Mouse (Mus musculus) stomach, embryonic 15.5 days (tissue): ENCODE measurements around the gene Olfr971. TPM values are rescaled to one million over a fixed set of nuclear protein-coding genes. Genes with fewer than 3 reads are reported as not detected.
"Not testable (repeated sequence)": the region's sequence is repeated elsewhere in the genome, so short reads cannot be mapped to it uniquely, and the experiment has no call there.

Source experiments
- ATAC-seq: fragments of 200-750 bp; cut with Nextera tagmentation; 2 replicates; pipeline ENCODE4 v1.8.0; 2017; ENCODE audit warnings: low read depth, moderate number of reproducible peaks, moderate TSS enrichment; ENCODE audit not compliant: insufficient read depth, low FRiP score
- H3K27ac ChIP-seq: fragments of 300-500 bp; sonication (generic); 2 replicates; pipeline ENCODE4 v1.5.1; 2015; ENCODE audit warnings: mild to moderate bottlenecking, inconsistent platforms
- H3K27me3 ChIP-seq: fragments of 300-500 bp; sonication (generic); replicated peaks from 2 replicates; pipeline ENCODE4 v1.6.1; 2015; ENCODE audit warnings: inconsistent platforms
- H3K36me3 ChIP-seq: fragments of 300-500 bp; sonication (generic); 2 replicates; pipeline ENCODE4 v1.6.1; 2015; ENCODE audit warnings: inconsistent platforms
- H3K4me1 ChIP-seq: fragments of 300-500 bp; sonication (generic); 2 replicates; pipeline ENCODE4 v1.6.1; 2015; ENCODE audit warnings: inconsistent platforms
- H3K4me2 ChIP-seq: fragments of 300-500 bp; sonication (generic); 2 replicates; pipeline ENCODE4 v1.6.1; 2015; ENCODE audit warnings: mild to moderate bottlenecking, inconsistent platforms
- H3K4me3 ChIP-seq: fragments of 300-500 bp; sonication (generic); replicated peaks from 2 replicates; pipeline ENCODE4 v1.5.1; 2015; ENCODE audit warnings: inconsistent platforms
- H3K9ac ChIP-seq: fragments of 300-500 bp; sonication (generic); 2 replicates; pipeline ENCODE4 v1.6.1; 2015; ENCODE audit warnings: inconsistent platforms
- H3K9me3 ChIP-seq: fragments of 300-500 bp; sonication (generic); 2 replicates; pipeline ENCODE4 v1.6.1; 2016; ENCODE audit warnings: inconsistent platforms
- WGBS: fragments of 180-500 bp; shearing (Covaris S2); methylation state at CpG from one replicate; pipeline ENCODE4 v1.1.7; 2015; 5-methylcytosine and 5-hydroxymethylcytosine counted together
- polyA plus RNA-seq: library from polyadenylated mRNA; unstranded; fragments of >200 nt; fragmentation: Nextera tagmentation; extraction: Ambion mirVana; gene quantifications from 2 replicates; pipeline ENCODE4 v1.2.1, GENCODE M21; 2015

The Olfr971 gene
- not detected in 2 replicates for polyA plus RNA-seq

DNA sequence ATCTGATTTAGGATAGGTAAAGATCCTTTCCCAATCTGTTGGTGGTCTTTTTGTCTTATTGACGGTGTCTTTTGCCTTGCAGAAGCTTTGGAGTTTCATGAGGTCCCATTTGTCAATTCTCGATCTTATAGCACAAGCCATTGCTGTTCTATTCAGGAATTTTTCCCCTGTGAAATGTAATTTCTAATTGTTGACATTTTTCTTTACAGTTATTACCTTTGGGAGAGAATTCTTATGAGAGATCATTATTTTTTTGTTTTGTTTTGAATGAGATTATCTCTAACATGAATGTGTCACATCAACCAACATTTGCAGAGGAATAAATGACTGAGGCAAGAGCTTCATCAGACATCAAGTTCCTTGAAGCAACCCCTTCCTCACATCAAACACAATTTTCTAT is at the start of gene Olfr971:
Gene Olfr971 (plus strand): TSS at position 301 of the 400 bp plus-strand sequence.
- not testable (repeated sequence) for H3K4me1 ChIP-seq, H3K27me3 ChIP-seq, H3K4me2 ChIP-seq, H3K4me3 ChIP-seq, H3K27ac ChIP-seq, H3K36me3 ChIP-seq, H3K9me3 ChIP-seq, ATAC-seq, H3K9ac ChIP-seq
- 85% methylated on average over 2 of the region's 2 CpGs for WGBS

DNA sequence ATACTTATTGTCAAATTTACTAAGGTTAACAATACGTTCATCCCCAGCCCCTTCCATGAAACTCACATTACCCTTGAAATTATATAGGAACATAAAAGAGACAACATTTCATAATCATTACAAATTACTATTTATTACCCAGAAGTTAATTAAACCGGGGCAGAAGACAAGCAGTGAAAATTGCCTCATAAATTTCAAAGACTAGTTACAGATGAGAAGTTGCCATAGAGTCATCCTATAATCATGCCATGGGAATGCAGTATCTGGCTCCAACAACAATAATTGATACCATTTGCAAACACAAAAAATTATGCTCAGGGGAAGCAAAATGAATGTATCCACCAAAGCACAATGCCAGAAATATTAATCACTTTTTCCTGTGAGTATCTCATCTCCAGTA is 46.1 kb upstream of the Olfr971 start, which contains the start of gene Olfr969:
Gene Olfr969 (plus strand): TSS at position 388 of the 400 bp plus-strand sequence.
- no peak within 1 kb of the TSS for H3K9ac ChIP-seq
- H3K9me3 ChIP-seq: no peaks in the 10 kb centered on the region
- WGBS: 69% methylated on average over 2 of the region's 2 CpGs
- no peaks in the 10 kb centered on the region for H3K27me3 ChIP-seq
- no peaks in the 10 kb centered on the region for H3K36me3 ChIP-seq
- no peak within 1 kb of the TSS for H3K27ac ChIP-seq
- H3K4me3 ChIP-seq: no peak within 1 kb of the TSS
- H3K4me1 ChIP-seq: no peaks in the 10 kb centered on the region
- no peak for ATAC-seq
- H3K4me2 ChIP-seq: no peak within 1 kb of the TSS

DNA sequence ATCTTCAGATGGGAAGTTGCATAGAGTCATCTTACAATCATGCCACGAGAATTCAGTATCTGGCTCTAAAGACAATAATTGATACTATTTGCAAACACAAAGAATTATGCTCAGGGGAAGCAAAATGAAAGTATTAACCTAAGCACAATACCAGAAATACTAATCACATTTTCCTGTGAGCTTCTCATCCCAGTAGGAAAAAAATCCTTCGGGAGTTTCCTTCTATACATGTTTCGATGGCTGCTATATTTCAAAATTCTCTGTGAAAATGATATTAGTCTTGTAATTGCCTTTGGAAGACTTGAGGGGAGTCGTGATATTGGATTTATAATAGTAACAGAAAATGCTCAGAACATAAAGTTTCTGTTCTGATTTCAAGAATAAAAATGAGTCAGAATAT is 28.1 kb upstream of the Olfr971 start, which contains the start of gene Olfr970:
Gene Olfr970 (plus strand): TSS at position 301 of the 400 bp plus-strand sequence.
- 77% methylated on average over 4 of the region's 4 CpGs for WGBS
- H3K36me3 ChIP-seq: no peaks in the 10 kb centered on the region
- H3K4me1 ChIP-seq: no peaks in the 10 kb centered on the region
- no peaks in the 10 kb centered on the region for H3K27me3 ChIP-seq
- no peak within 1 kb of the TSS for H3K4me3 ChIP-seq
- H3K9me3 ChIP-seq: no peaks in the 10 kb centered on the region
- no peak within 1 kb of the TSS for H3K27ac ChIP-seq
- H3K9ac ChIP-seq: no peak within 1 kb of the TSS
- no peak within 1 kb of the TSS for H3K4me2 ChIP-seq
- ATAC-seq: no peak

DNA sequence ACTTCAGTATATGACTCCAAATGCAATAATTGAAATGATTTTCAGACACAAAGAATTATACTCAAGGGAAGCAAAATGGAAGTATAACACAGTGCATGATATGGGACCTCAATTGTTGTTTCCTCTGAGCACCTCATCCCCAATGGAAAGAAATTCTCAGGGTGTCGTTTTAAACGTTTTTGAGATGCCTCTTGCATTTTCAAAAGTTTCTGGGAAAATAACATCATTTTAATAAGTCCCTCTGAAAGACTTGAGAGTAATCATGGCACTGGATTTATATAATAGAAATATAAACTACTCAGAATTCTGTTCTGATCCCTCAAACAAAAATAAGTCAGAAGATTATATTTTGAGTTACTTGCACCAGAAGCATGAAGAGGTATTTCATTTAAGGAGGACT is 29.4 kb downstream of the Olfr971 start, which contains the start of gene Olfr972:
Gene Olfr972 (plus strand): TSS at position 301 of the 400 bp plus-strand sequence.
- H3K4me1 ChIP-seq: no peaks in the 10 kb centered on the region
- H3K4me2 ChIP-seq: no peak within 1 kb of the TSS
- ATAC-seq: no peak
- no peaks in the 10 kb centered on the region for H3K9me3 ChIP-seq
- WGBS: 67% methylated on average over 2 of the region's 2 CpGs
- no peak within 1 kb of the TSS for H3K27ac ChIP-seq
- H3K9ac ChIP-seq: no peak within 1 kb of the TSS
- no peak within 1 kb of the TSS for H3K4me3 ChIP-seq
- no peaks in the 10 kb centered on the region for H3K27me3 ChIP-seq
- no peaks in the 10 kb centered on the region for H3K36me3 ChIP-seq

DNA sequence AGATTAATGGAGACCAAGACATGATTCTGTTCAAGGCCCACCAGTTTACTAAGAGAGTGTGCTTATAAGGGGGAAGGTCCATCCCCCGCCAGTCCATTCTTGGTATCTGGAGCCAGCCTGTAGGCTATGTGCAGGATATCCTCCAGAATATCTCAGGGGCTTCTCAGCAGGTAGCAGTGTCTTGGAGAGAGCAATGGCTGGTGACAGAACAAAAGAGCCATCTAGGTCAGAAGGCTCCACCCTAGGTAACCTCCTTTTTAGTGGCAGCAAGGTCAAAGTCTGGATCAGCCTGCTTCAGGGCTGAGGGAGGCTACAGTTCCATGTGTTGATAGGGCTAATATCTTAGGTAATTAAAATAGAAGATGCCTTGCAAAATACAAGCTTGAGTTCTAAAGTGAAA is 35.3 kb downstream of the Olfr971 start:
- not testable (repeated sequence) for ATAC-seq, H3K9me3 ChIP-seq, H3K4me3 ChIP-seq, H3K4me2 ChIP-seq, H3K27ac ChIP-seq, H3K4me1 ChIP-seq, H3K36me3 ChIP-seq, H3K9ac ChIP-seq, H3K27me3 ChIP-seq
- 70% methylated on average over 1 of the region's 1 CpGs for WGBS

DNA sequence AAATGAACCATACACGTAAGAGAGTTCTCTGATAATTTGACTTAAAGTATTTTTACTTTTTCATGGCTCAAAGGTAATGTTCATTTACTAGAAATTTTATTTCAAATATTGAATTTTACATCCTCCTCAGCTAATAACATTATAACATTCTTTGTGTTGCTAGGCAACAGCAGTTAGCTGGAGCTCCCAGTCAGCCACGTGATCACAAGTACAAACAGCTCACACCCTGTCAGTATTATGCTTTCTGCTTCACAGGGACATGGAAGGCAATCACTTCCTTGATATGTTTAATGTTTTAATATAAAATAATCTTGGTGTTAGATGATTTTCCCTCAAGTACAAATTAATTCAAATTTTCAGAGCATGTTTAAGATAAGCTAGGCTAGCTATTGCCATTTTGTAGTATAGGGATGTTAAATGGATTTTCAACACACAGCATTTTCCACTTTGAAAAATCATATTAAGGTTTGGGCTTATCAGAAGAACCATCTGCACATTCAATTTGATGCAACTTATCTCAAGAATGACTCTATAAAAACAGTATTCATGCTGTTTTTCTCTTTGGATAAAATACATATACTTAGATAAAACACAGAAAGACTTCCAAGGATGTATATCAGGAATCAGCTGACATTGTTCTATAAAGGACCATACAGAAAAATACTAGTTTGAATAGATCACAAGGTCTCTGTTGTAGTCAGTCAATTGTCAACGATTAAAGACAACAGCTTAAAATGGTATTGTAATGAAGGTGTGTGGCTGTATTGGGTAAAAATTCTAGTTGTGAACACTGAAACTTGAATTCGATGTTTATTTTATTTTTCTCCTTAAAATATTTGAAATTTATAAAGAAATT is 41.1 kb downstream of the Olfr971 start:
- not testable (repeated sequence) for H3K4me1 ChIP-seq, H3K4me3 ChIP-seq, H3K36me3 ChIP-seq, H3K4me2 ChIP-seq, H3K27ac ChIP-seq, H3K27me3 ChIP-seq, H3K9ac ChIP-seq, H3K9me3 ChIP-seq
- WGBS: no CpG with 5 or more reads among the region's 4 CpGs
- ATAC-seq: peak; percentile 68; the same call in 1 of the 2 replicates

Other genes with a start within 250 kb of the Olfr971 start
- 25.7 and 28.1 TPM in 2 replicates for gene AW551984, start 232.5 kb upstream of the Olfr971 start, polyA plus RNA-seq
- not detected in 2 replicates for gene Olfr148, start 226.2 kb upstream of the Olfr971 start, polyA plus RNA-seq
- not detected in 2 replicates for gene Olfr960, start 215.5 kb upstream of the Olfr971 start, polyA plus RNA-seq
- gene Olfr961, start 191.8 kb upstream of the Olfr971 start, polyA plus RNA-seq: not detected in 2 replicates
- not detected in 2 replicates for gene Olfr963, start 169.7 kb upstream of the Olfr971 start, polyA plus RNA-seq
- not detected in 2 replicates for gene Olfr149, start 129.8 kb upstream of the Olfr971 start, polyA plus RNA-seq
- gene Olfr965, start 125.5 kb upstream of the Olfr971 start, polyA plus RNA-seq: not detected in 2 replicates
- not detected in 2 replicates for gene Olfr150, start 105.9 kb upstream of the Olfr971 start, polyA plus RNA-seq
- gene Olfr967, start 90.6 kb upstream of the Olfr971 start, polyA plus RNA-seq: not detected in 2 replicates
- gene Olfr968, start 53.6 kb upstream of the Olfr971 start, polyA plus RNA-seq: not detected in 2 replicates
- gene Olfr969, start 45.9 kb upstream of the Olfr971 start, polyA plus RNA-seq: not detected in 2 replicates
- not detected in 2 replicates for gene Olfr970, start 28.0 kb upstream of the Olfr971 start, polyA plus RNA-seq
- not detected in 2 replicates for gene Olfr972, start 29.5 kb downstream of the Olfr971 start, polyA plus RNA-seq
- gene Olfr229, start 70.5 kb downstream of the Olfr971 start, polyA plus RNA-seq: not detected in 2 replicates
- gene Olfr974, start 100.6 kb downstream of the Olfr971 start, polyA plus RNA-seq: not detected in 2 replicates
- 0.04 TPM in 1 of 2 replicates, not detected in the other for gene Olfr975, start 115.2 kb downstream of the Olfr971 start, polyA plus RNA-seq
- gene Olfr976, start 124.3 kb downstream of the Olfr971 start, polyA plus RNA-seq: not detected in 2 replicates
- not detected in 2 replicates for gene Olfr978, start 155.2 kb downstream of the Olfr971 start, polyA plus RNA-seq
- not detected in 2 replicates for gene Olfr979, start 166.6 kb downstream of the Olfr971 start, polyA plus RNA-seq
- not detected in 2 replicates for gene Olfr980, start 172.7 kb downstream of the Olfr971 start, polyA plus RNA-seq
- not detected in 2 replicates for gene Olfr981, start 184.6 kb downstream of the Olfr971 start, polyA plus RNA-seq
- not detected in 2 replicates for gene Olfr982, start 237.0 kb downstream of the Olfr971 start, polyA plus RNA-seq